Mouse (Mus musculus) kidney, postnatal 0 days (tissue): ENCODE results near the gene Ccdc162. TPM values are rescaled to one million over a fixed set of nuclear protein-coding genes. Genes with fewer than 3 reads are reported as not detected.

ENCODE experiments used
- ATAC-seq: fragments of 200-750 bp; cut with Nextera tagmentation; replicated peaks from 2 replicates; pipeline ENCODE4 v1.8.0; 2017; ENCODE audit warnings: low read depth, moderate number of reproducible peaks, moderate TSS enrichment, moderate library complexity; ENCODE audit not compliant: low FRiP score
- DNase-seq: peaks from one replicate; pipeline ENCODE4 v3.0.0-alpha.2; 2016; ENCODE audit warnings: low spot score
- H3K27ac ChIP-seq: fragments of 300-500 bp; sonication (generic); 2 replicates; pipeline ENCODE4 v1.5.1; 2014; ENCODE audit warnings: mild to moderate bottlenecking
- H3K27me3 ChIP-seq: fragments of 300-500 bp; sonication (generic); 2 replicates; pipeline ENCODE4 v1.6.1; 2014; ENCODE audit warnings: low read length, mixed read lengths; ENCODE audit not compliant: insufficient read depth
- H3K36me3 ChIP-seq: fragments of 300-500 bp; sonication (generic); 2 replicates; pipeline ENCODE4 v1.6.1; 2014; ENCODE audit warnings: low read length, mixed read lengths; ENCODE audit not compliant: insufficient read depth
- H3K4me1 ChIP-seq: fragments of 300-500 bp; sonication (generic); replicated peaks from 2 replicates; pipeline ENCODE4 v1.6.1; 2014; ENCODE audit warnings: antibody characterized with exemption, low read length, mixed read lengths; ENCODE audit not compliant: insufficient read depth
- H3K4me2 ChIP-seq: fragments of 300-500 bp; sonication (generic); 2 replicates; pipeline ENCODE4 v1.6.1; 2014; ENCODE audit warnings: mild to moderate bottlenecking, low read length, moderate library complexity, mixed read lengths
- H3K4me3 ChIP-seq: fragments of 300-500 bp; sonication (generic); replicated peaks from 2 replicates; pipeline ENCODE4 v1.5.1; 2014; ENCODE audit warnings: low read depth, low read length
- H3K9ac ChIP-seq: fragments of 300-500 bp; sonication (generic); 2 replicates; pipeline ENCODE4 v1.6.1; 2014; ENCODE audit warnings: low read depth, low read length
- H3K9me3 ChIP-seq: fragments of 300-500 bp; sonication (generic); replicated peaks from 2 replicates; pipeline ENCODE4 v1.6.1; 2016; ENCODE audit warnings: low read length, inconsistent platforms, mixed read lengths
- CTCF ChIP-seq: IDR thresholded peaks from 2 replicates; pipeline ENCODE4 v1.5.1; 2016; ENCODE audit warnings: antibody characterized with exemption, low read depth, mild to moderate bottlenecking, moderate library complexity
- WGBS: fragments of 180-500 bp; shearing (Covaris S2); extraction: QIAGEN DNeasy Blood & Tissue Kit; methylation state at CpG from one replicate; pipeline ENCODE4 v1.1.7; 2014; 5-methylcytosine and 5-hydroxymethylcytosine counted together
- polyA plus RNA-seq: library from polyadenylated mRNA; unstranded; fragments of >200 nt; fragmentation: Nextera tagmentation; extraction: Ambion mirVana; gene quantifications from 2 replicates; pipeline ENCODE4 v1.2.1, GENCODE M21; 2015

The Ccdc162 gene
- polyA plus RNA-seq, 1 experiment from 2014 or later: 1.0 TPM

DNA sequence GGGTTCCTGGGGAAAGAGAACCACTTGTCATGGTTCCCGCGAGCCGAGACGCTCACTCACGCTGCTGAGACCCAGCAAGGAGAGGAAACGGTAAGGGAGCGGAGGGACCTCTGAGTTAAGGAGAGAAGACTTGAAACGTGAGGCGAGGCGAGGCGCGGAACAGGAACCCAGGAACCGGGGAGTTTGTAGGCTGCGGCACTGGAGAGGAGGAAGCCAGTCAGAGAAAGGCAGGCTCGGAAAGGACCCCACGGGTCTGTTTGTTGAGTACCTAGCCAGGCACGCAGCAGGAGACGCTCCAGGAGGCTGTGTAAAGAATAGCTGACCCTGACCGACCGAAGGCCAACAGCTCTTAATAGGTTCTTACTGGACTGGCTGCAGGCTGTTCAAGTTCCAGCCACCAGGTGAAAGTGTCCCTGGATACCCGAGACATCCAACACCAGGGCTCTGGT lies 31.9 kb downstream of the Ccdc162 start:
- under 1% methylated on average over 21 of the region's 21 CpGs for WGBS
- H3K27ac ChIP-seq: peak overlapping the region; percentile 78
- DNase-seq: peak; percentile 65
- no peaks in the 10 kb centered on the region for H3K36me3 ChIP-seq
- ATAC-seq: peak; percentile 95
- H3K4me2 ChIP-seq: peak overlapping the region; percentile 44
- H3K9me3 ChIP-seq: no peaks in the 10 kb centered on the region
- no peak overlapping the region; the same call in 1 of the 2 replicates for H3K9ac ChIP-seq
- H3K4me1 ChIP-seq: no peaks in the 10 kb centered on the region
- no peak overlapping the region for H3K4me3 ChIP-seq
- H3K27me3 ChIP-seq: no peaks in the 10 kb centered on the region
- peak; percentile 50 for TF ChIP-seq CTCF

DNA sequence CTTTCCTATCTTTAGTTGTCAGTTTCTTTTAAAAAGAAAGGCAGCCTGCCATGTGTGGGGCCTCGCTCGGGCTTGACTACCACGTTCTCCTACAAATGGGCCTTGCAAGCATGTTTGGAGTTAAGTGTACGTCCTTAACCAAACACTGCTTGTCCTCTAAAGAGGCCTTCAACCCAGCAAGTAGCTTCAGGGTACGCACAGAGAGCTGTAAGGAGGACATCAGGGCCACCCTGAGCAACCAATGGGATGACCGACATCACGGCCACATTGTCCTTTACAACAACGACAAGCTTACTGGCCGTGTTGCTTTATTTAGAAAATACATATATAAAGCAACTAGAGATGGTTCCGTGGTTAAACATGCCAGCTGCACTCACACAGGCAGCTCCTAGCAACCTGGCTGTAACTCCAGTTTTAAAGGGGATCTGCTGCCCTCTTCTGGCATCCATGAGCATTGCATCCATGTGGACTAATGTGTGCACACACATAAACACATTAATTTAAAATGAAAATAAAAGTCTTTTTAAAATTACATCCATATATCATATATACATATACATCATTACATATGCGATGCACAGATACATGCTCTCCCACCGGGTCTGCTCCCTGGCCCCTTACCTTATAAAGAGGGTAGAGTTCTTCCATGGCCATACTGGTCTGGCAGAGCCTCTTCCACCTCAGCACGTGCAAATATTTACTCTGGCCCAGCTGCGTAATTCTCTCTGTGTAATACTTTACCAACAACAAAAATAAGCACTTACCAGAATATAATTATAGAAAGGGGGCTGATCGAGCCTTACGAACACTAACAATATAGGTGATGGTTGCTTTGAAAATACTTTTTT lies 33.7 kb downstream of the Ccdc162 start:
- Histone ChIP-seq H3K9ac (no peak overlapping the region), H3K27me3 (no peaks in the 10 kb centered on the region)

DNA sequence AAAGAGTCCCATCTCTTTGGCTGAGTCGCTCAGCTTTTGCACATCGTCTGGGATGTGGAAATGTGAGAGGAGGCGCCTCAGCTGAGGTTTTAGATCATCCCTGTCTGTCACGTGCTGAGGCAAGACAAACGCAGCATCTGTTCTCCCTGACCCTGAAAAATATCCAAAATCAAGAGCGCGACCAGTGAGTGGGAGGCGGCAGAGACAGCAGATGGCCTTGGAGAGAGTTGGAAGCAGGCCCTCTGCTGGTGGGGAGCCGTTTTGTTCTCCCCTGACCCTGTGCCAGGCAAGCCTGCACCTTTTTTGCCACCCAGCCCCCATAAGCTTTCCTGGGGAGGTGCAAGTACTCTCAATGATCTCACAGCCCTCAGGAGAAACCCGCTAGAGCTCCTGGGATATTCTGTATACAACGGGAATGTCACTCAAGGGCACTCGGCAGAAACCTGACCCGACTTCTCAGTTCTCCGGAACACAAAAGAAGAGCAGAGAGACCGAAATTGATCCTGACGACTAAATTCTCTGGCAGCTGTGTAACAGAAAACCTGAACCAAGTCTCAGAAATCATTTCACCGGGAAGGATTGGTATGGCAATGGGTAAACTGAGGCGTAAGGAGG lies 37.6 kb downstream of the Ccdc162 start:
- Histone ChIP-seq H3K4me2 (peak overlapping the region; percentile 34), H3K9ac (no peak overlapping the region), H3K36me3 (no peaks in the 10 kb centered on the region), H3K4me1 (no peaks in the 10 kb centered on the region), H3K27me3 (no peaks in the 10 kb centered on the region), H3K9me3 (no peaks in the 10 kb centered on the region), H3K4me3 (no peak overlapping the region), H3K27ac (no peak overlapping the region)
- 19% methylated on average over 18 of the region's 18 CpGs for WGBS
- TF ChIP-seq CTCF: peak; percentile 71
- ATAC-seq: peak; percentile 67
- DNase-seq: peak; percentile 91

More for the DNA sequence above, 33.7 kb downstream of the Ccdc162 start:
- Histone ChIP-seq H3K36me3 (no peaks in the 10 kb centered on the region), H3K4me1 (no peaks in the 10 kb centered on the region), H3K4me2 (no peak overlapping the region), H3K9me3 (no peaks in the 10 kb centered on the region), H3K27ac (no peak overlapping the region), H3K4me3 (no peak overlapping the region)
- peak; percentile 96 for TF ChIP-seq CTCF
- 42% methylated on average over 16 of the region's 16 CpGs for WGBS
- DNase-seq (peak; percentile 91), ATAC-seq (no peak)

DNA sequence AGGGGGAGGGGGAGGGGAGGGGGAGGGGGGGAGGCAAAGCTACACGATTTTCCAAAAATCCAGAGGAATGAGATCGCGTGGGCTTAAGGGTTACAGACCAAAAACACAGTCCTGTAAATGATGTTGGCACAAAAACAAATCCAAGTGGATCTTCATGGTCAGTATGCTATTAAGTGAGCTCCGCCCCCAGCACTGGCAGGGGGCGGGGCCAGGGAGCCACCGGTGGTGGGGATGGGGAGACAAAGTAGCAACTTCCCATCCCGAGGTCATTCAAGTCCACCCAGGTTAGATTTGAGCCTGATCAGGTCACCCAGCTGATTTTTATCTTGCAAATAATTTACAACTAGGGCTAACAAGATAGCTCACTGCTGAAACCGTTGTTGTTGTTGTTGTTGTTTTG lies 39.0 kb downstream of the Ccdc162 start:
- no peaks in the 10 kb centered on the region for H3K36me3 ChIP-seq
- H3K9ac ChIP-seq: no peak overlapping the region
- 60% methylated on average over 8 of the region's 8 CpGs for WGBS
- no peaks in the 10 kb centered on the region for H3K4me1 ChIP-seq
- no peaks in the 10 kb centered on the region for H3K9me3 ChIP-seq
- no peak for DNase-seq
- H3K4me2 ChIP-seq: no peak overlapping the region
- no peaks in the 10 kb centered on the region for H3K27me3 ChIP-seq
- H3K4me3 ChIP-seq: no peak overlapping the region
- TF ChIP-seq CTCF: no peak
- no peak overlapping the region for H3K27ac ChIP-seq
- ATAC-seq: no peak

GRCm38 (mm10) chr10:41676661-41677061 lies 39.8 kb downstream of the Ccdc162 start:
- Histone ChIP-seq H3K36me3 (no peaks in the 10 kb centered on the region), H3K27me3 (no peaks in the 10 kb centered on the region), H3K9ac (no peak overlapping the region), H3K4me1 (no peaks in the 10 kb centered on the region), H3K4me2 (no peak overlapping the region), H3K27ac (no peak overlapping the region), H3K9me3 (no peaks in the 10 kb centered on the region), H3K4me3 (no peak overlapping the region)
- DNase-seq: no peak
- TF ChIP-seq CTCF: no peak
- peak; percentile 58; the same call in 1 of the 2 replicates for ATAC-seq
- 78% methylated on average over 6 of the region's 6 CpGs for WGBS

DNA sequence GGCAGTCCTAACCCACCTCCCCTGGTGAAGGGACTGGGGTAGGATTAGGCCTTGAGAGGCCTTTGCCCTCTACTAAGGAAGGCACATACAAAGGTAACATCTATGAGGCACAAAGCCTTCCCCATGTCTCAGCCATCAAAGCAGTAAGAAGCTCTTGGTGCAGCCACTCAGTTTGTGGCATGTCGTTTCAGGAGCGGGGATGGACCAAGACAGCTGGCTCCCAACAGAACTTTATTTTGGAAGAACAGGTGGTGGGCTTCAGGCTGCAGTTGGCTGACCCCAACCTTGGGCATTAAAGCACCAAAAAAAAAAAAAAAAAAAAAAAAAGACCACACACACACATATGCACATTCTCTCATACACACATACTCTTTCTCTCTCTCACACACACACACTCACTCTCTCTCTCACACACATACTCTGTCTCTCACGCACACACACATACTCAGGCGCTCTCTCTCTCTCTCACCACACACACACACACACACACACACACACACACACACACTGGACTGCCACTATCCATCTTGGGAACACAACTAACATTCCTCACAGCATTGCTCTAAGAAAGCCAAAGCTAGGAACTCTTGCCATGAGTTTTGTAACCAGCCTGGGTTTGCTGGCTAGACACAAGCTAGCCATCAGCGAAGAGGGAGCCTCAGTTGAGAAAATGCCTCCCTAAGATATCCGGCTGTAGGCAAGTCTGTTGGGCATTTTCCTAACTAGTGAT lies 40.4 kb downstream of the Ccdc162 start:
- H3K9ac ChIP-seq: no peak overlapping the region
- no peak overlapping the region for H3K4me3 ChIP-seq
- H3K36me3 ChIP-seq: no peaks in the 10 kb centered on the region
- no peaks in the 10 kb centered on the region for H3K27me3 ChIP-seq
- no peak for DNase-seq
- no peaks in the 10 kb centered on the region for H3K9me3 ChIP-seq
- 80% methylated on average over 6 of the region's 6 CpGs for WGBS
- H3K4me1 ChIP-seq: no peaks in the 10 kb centered on the region
- no peak overlapping the region for H3K27ac ChIP-seq
- no peak overlapping the region for H3K4me2 ChIP-seq
- TF ChIP-seq CTCF: no peak
- no peak for ATAC-seq
